Mouse (Mus musculus) myocyte (in vitro differentiated cells): ENCODE data around the gene Sarm1.

ENCODE experiments used
- CEBPB ChIP-seq: IDR thresholded peaks from 2 replicates; pipeline ENCODE4 v1.6.1; 2011; ENCODE audit warnings: mild to moderate bottlenecking, moderate library complexity; ENCODE audit not compliant: poor library complexity, insufficient read depth, severe bottlenecking
- E2F4 ChIP-seq: IDR thresholded peaks from one replicate; pipeline ENCODE4 v1.6.1; 2011; ENCODE audit warnings: mild to moderate bottlenecking, control low read depth, moderate library complexity; ENCODE audit not compliant: insufficient read depth
- MAX ChIP-seq: IDR thresholded peaks from one replicate; pipeline ENCODE4 v1.6.1; 2011; ENCODE audit warnings: low read depth, mild to moderate bottlenecking, control low read depth
- MYOD1 ChIP-seq, 3 experiments: IDR thresholded peaks; one replicate each; pipeline ENCODE4 v1.6.1; 2011; ENCODE audit warnings: control low read depth in 2 of 3, low read depth in 2 of 3, mild to moderate bottlenecking in 2 of 3, moderate library complexity in 1 of 3; ENCODE audit not compliant: insufficient read length in 2 of 3, control insufficient read depth in 1 of 3
- MYOG ChIP-seq, 3 experiments: IDR thresholded peaks; one replicate each; pipeline ENCODE4 v1.6.1; 2011; ENCODE audit warnings: control low read depth in 2 of 3, low read depth in 2 of 3, mild to moderate bottlenecking in 2 of 3; ENCODE audit not compliant: insufficient read length in 2 of 3, control insufficient read depth in 1 of 3, insufficient read depth in 1 of 3
- POLR2A ChIP-seq: IDR thresholded peaks from one replicate; pipeline ENCODE4 v1.6.1; 2011; ENCODE audit warnings: low read depth, mild to moderate bottlenecking, control low read depth, moderate library complexity; ENCODE audit not compliant: insufficient read length
- POLR2AphosphoS2 ChIP-seq: IDR thresholded peaks from one replicate; pipeline ENCODE4 v1.6.1; 2011; ENCODE audit warnings: low read depth, control low read depth; ENCODE audit not compliant: insufficient read length
- SRF ChIP-seq: IDR thresholded peaks from one replicate; pipeline ENCODE4 v1.6.1; 2011; ENCODE audit warnings: low read depth; ENCODE audit not compliant: control insufficient read depth, insufficient read length
- TCF3 ChIP-seq: IDR thresholded peaks from one replicate; pipeline ENCODE4 v1.6.1; 2011; ENCODE audit warnings: low read depth, control low read depth; ENCODE audit not compliant: insufficient read length
- USF1 ChIP-seq: IDR thresholded peaks from one replicate; pipeline ENCODE4 v1.6.1; 2011; ENCODE audit warnings: low read depth, mild to moderate bottlenecking, control low read depth, moderate library complexity

DNA sequence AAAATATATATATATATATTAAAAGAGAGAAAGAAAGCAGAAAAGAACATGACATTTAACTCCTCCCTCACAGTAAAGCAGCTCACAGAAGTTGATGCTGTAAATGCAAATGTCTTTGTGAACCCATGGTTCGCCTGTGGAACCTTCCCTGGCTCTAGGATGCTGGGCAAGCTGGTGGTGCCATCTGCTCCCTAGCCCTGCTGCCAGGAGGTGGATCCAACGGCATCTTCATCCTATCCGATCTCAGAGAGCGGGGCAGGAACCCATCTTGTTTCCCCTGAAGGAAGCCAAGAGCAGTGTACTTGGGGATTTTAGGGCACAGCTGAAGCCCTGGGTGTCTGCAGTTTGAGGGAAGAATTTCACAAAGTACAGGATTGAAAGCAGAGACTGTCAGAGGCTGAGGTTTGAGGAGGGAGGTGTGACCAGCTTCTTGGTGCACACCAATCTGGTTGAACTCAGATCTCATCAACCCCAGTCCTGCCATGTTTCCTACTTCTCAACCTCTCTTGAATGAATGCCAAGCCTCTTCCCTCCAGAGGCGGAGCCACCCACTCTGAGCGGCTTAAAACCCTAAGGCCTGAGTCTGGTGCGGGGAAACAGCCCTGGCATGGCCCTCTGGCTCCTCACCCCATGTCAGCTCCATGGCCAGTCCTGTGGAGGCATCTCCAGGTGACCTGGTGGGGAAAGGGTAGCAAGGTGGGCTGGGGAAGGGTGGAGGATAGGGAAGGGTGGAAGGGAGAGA lies 5.5 kb upstream of the Sarm1 start, which contains the start of gene Sebox:
- no peak for TF ChIP-seq POLR2AphosphoS2
- TF ChIP-seq SRF = no peak
- TF ChIP-seq USF1 = no peak
- TF ChIP-seq POLR2A = no peak
- no peak for TF ChIP-seq E2F4
- TF ChIP-seq MYOG (IDR thresholded peaks at IDR 0.05; ENCODE audit: control insufficient read depth in 1 of 3, insufficient read depth in 1 of 3, insufficient read length in 2 of 3, low read depth in 2 of 3) = no peak
- no peak for TF ChIP-seq MAX
- TF ChIP-seq CEBPB = no peak
- TF ChIP-seq TCF3 = no peak
- no peak for TF ChIP-seq MYOD1 (IDR thresholded peaks at IDR 0.05; ENCODE audit: control insufficient read depth in 1 of 3, insufficient read length in 2 of 3, low read depth in 2 of 3)
